Mouse (Mus musculus) forelimb bud, embryonic 11.5 days (tissue): ENCODE measurements around the gene Mex3a.
"Not testable (repeated sequence)": the region's sequence is repeated elsewhere in the genome, so short reads cannot be mapped to it uniquely, and the experiment has no call there.

Experiments used
- DNase-seq: peaks from one replicate; pipeline ENCODE4 v3.0.0-alpha.2; 2012; ENCODE audit warnings: low read depth, low spot score

Gene Mex3a

GRCm38 (mm10) chr3:88569093-88569492 is 36.9 kb downstream of the Mex3a start:
- DNase-seq, result no peak

- no peak for DNase-seq
Measured at GRCm38 (mm10) chr3:88569694-88570093, 37.5 kb downstream of the Mex3a start.

- DNase-seq, result no peak
Measured at GRCm38 (mm10) chr3:88570341-88570740, 38.1 kb downstream of the Mex3a start.

GRCm38 (mm10) chr3:88571856-88572255 is 39.7 kb downstream of the Mex3a start:
- DNase-seq, result no peak

- DNase-seq, result no peak
Measured at GRCm38 (mm10) chr3:88572835-88573234, 40.6 kb downstream of the Mex3a start.

- no peak for DNase-seq
Measured at GRCm38 (mm10) chr3:88573810-88574209, 41.6 kb downstream of the Mex3a start.

DNA sequence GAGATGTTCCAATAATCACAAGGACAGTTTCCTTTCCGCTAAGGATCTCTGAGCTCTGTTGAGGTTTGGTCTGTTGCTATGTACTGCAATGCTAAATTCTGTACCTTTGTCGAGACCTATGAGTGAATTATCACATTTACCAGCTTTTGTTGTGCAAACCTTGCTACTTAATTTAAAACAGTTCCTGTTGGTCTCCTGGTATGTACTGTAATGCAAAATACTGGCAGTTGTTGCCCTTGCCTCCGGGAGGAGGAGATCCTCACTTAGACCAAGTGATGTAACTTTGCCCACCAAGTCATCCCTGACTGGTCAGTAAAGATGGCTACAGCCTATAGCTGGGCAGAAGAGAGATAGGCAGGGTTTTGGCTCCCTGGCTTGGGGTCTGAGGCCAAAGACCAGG is 43.3 kb downstream of the Mex3a start, which contains the start of gene Ssr2:
Gene Ssr2, plus strand, starts transcription at position 337 of the 400 bp plus-strand sequence.
- DNase-seq, result no peak

- not testable (repeated sequence) for DNase-seq
Measured at GRCm38 (mm10) chr3:88577846-88578245, 45.7 kb downstream of the Mex3a start.

DNA sequence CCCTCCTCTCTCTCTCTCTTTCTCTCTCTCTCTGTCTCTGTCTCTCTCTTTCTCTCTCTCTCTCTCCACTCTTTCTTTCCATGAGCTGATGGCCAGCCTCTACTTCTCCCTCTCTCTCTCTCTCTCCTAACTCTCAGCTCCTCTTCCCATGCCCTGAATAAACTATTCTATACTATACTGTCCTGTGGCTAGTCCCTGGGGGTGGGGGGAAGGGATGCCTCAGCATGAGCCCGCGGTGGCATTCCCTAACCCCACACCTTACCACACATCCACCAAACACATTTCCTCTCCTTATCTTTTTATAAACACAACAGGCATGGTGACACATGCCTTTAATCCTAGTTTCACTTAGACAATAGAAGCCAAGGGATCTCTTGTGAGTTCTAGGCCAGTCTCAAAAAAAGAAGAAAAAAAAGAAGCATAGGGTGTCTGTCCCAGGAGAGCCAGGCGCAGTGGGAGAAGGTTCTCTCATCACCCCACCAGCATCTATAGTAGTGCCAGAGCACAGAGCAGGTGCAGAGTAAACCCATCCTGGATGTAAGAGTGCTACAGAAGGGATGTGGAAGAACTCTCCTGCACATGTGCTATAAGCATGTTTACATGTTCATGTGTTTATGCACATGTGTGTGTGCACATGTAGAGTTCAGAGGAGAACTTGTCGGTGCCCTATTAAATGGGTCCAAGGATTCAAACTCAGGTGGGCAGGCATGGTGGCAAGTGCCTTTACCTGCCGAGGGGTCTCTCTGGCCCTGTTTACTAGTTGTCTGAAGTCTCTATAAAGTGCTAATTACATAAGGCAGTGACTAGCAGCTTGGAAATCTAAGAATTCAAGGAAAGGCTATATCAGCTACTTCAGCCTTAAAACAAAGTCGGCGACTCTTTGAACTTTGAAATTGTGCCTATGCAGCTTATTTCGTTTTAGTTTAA is 46.6 kb downstream of the Mex3a start:
- no peak for DNase-seq

- DNase-seq, result peak; percentile 75
Measured at GRCm38 (mm10) chr3:88579454-88580117, 47.4 kb downstream of the Mex3a start.

DNA sequence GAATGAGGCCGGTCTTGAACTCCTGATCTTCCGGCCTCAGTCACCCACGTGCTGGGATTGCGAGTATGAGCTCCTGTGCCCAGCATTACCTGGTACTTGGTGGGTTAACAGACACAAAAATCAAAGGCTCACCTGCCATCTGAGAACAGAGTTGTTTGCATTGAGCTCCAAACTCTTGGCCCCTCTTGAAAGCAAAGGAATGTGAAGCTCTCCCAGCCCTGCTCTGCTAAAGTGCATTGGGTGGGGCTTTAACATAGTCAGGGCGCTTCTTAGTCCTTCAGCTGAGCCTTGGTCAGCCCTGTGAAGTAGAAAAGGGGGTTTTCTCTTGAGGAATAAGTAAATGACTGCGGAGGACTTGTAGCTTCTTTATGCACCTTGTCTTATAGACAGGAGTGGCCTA is 53.6 kb downstream of the Mex3a start:
- DNase-seq, result no peak

GRCm38 (mm10) chr3:88586640-88587039 is 54.4 kb downstream of the Mex3a start:
- no peak for DNase-seq

GRCm38 (mm10) chr3:88590246-88590645 is 58.1 kb downstream of the Mex3a start:
- peak; percentile 34 for DNase-seq
